Mouse (Mus musculus) limb, embryonic 11.5 days (tissue): Measurements from ENCODE around the gene Wdr13. TPM values are rescaled to one million over a fixed set of nuclear protein-coding genes. Genes with fewer than 3 reads are reported as not detected.
"Not testable (repeated sequence)": the region's sequence is repeated elsewhere in the genome, so short reads cannot be mapped to it uniquely, and the experiment has no call there.

Experiments used
- ATAC-seq: fragments of 200-750 bp; cut with Nextera tagmentation; 2 replicates; pipeline ENCODE4 v1.8.0; 2017; ENCODE audit warnings: low read depth; ENCODE audit not compliant: insufficient number of reproducible peaks, low FRiP score, low TSS enrichment
- DNase-seq: peaks from one replicate; pipeline ENCODE4 v3.0.0-alpha.2; 2015; ENCODE audit warnings: low spot score
- H3K27ac ChIP-seq: fragments of 300-500 bp; sonication (generic); replicated peaks from 2 replicates; pipeline ENCODE4 v1.5.1; 2014; ENCODE audit warnings: low read depth, mild to moderate bottlenecking, low read length
- H3K27me3 ChIP-seq: fragments of 300-500 bp; sonication (generic); 2 replicates; pipeline ENCODE4 v1.6.1; 2014; ENCODE audit warnings: mild to moderate bottlenecking, low read length, mixed read lengths; ENCODE audit not compliant: control insufficient read depth, insufficient read depth
- H3K36me3 ChIP-seq: fragments of 300-500 bp; sonication (generic); 2 replicates; pipeline ENCODE4 v1.6.1; 2014; ENCODE audit warnings: mild to moderate bottlenecking, low read length, moderate library complexity, mixed read lengths; ENCODE audit not compliant: control insufficient read depth, insufficient read depth
- H3K4me1 ChIP-seq: fragments of 300-500 bp; sonication (generic); 2 replicates; pipeline ENCODE4 v1.6.1; 2014; ENCODE audit warnings: low read length, mixed read lengths; ENCODE audit not compliant: control insufficient read depth, insufficient read depth
- H3K4me2 ChIP-seq: fragments of 300-500 bp; sonication (generic); 2 replicates; pipeline ENCODE4 v1.6.1; 2014; ENCODE audit warnings: low read depth, mild to moderate bottlenecking, moderate library complexity; ENCODE audit not compliant: severe bottlenecking
- H3K4me3 ChIP-seq: fragments of 300-500 bp; sonication (generic); 2 replicates; pipeline ENCODE4 v1.5.1; 2014; ENCODE audit warnings: low read depth, low read length
- H3K9ac ChIP-seq: fragments of 300-500 bp; sonication (generic); 2 replicates; pipeline ENCODE4 v1.6.1; 2014; ENCODE audit warnings: mild to moderate bottlenecking, low read length
- H3K9me3 ChIP-seq: fragments of 300-500 bp; sonication (generic); 2 replicates; pipeline ENCODE4 v1.6.1; 2016; ENCODE audit warnings: low read length; ENCODE audit not compliant: control insufficient read depth
- WGBS: fragments of 180-500 bp; shearing (Covaris S2); extraction: QIAGEN DNeasy Blood & Tissue Kit; methylation state at CpG from one replicate; pipeline ENCODE4 v1.1.7; 2014; 5-methylcytosine and 5-hydroxymethylcytosine counted together
- polyA plus RNA-seq: library from polyadenylated mRNA; unstranded; fragments of >200 nt; fragmentation: Nextera tagmentation; extraction: Ambion mirVana; gene quantifications from 2 replicates; pipeline ENCODE4 v1.2.1, GENCODE M21; 2014

The Wdr13 gene
- polyA plus RNA-seq, 1 experiment from 2014 or later = 12.4 TPM

- no peaks in the 10 kb centered on the region for H3K9me3 ChIP-seq
- ATAC-seq (no peak), DNase-seq (no peak)
- 0 out of 2 replicates have a peak, but pooled peaks cover 2% of the 10 kb centered on the region for H3K4me1 ChIP-seq
- no peak overlapping the region for H3K4me3 ChIP-seq
- no peak overlapping the region for H3K9ac ChIP-seq
- H3K27ac ChIP-seq = no peak overlapping the region
- H3K36me3 ChIP-seq = no peaks in the 10 kb centered on the region
- 66% methylated on average over 4 of the region's 4 CpGs for WGBS
- no peaks in the 10 kb centered on the region for H3K27me3 ChIP-seq
- H3K4me2 ChIP-seq = no peak overlapping the region
Observed at GRCm38 (mm10) chrX:8099435-8099834, 33.3 kb downstream of the Wdr13 start.

GRCm38 (mm10) chrX:8096787-8097242, 35.9 kb downstream of the Wdr13 start:
- H3K4me3 ChIP-seq = peak overlapping the region; percentile 12; the same call in 1 of the 2 replicates
- H3K4me1 ChIP-seq = 0 out of 2 replicates have a peak, but pooled peaks cover 2% of the 10 kb centered on the region
- ATAC-seq = peak; percentile 95
- WGBS = 12% methylated on average over 19 of the region's 19 CpGs
- peak overlapping the region; percentile 31; the same call in 1 of the 2 replicates for H3K4me2 ChIP-seq
- H3K9me3 ChIP-seq = no peaks in the 10 kb centered on the region
- no peak overlapping the region for H3K9ac ChIP-seq
- no peaks in the 10 kb centered on the region for H3K27me3 ChIP-seq
- no peak overlapping the region for H3K27ac ChIP-seq
- DNase-seq = peak; percentile 92
- no peaks in the 10 kb centered on the region for H3K36me3 ChIP-seq

- not testable (repeated sequence) for H3K4me3 ChIP-seq, H3K27me3 ChIP-seq, H3K36me3 ChIP-seq, H3K4me1 ChIP-seq, H3K9ac ChIP-seq, H3K9me3 ChIP-seq, H3K27ac ChIP-seq, DNase-seq
- ATAC-seq = peak; percentile 93
- H3K4me2 ChIP-seq = peak overlapping the region; percentile 40; the same call in 1 of the 2 replicates
- 28% methylated on average over 20 of the region's 48 CpGs for WGBS
Observed at GRCm38 (mm10) chrX:8096068-8096786, 36.5 kb downstream of the Wdr13 start.

- H3K27ac ChIP-seq = no peak overlapping the region
- no peaks in the 10 kb centered on the region for H3K4me1 ChIP-seq
- no peak overlapping the region for H3K9ac ChIP-seq
- H3K9me3 ChIP-seq = no peaks in the 10 kb centered on the region
- no peak overlapping the region for H3K4me3 ChIP-seq
- H3K36me3 ChIP-seq = no peaks in the 10 kb centered on the region
- peak overlapping the region; percentile 40; the same call in 1 of the 2 replicates for H3K4me2 ChIP-seq
- no peak for ATAC-seq
- 91% methylated on average over 9 of the region's 10 CpGs for WGBS
- no peak for DNase-seq
- no peaks in the 10 kb centered on the region for H3K27me3 ChIP-seq
Observed at GRCm38 (mm10) chrX:8095546-8095945, 37.1 kb downstream of the Wdr13 start.

GRCm38 (mm10) chrX:8090954-8091347, 41.7 kb downstream of the Wdr13 start:
- not testable (repeated sequence) for ATAC-seq, H3K4me1 ChIP-seq, H3K27ac ChIP-seq, H3K27me3 ChIP-seq, H3K36me3 ChIP-seq, H3K9ac ChIP-seq, H3K9me3 ChIP-seq, H3K4me3 ChIP-seq, H3K4me2 ChIP-seq, DNase-seq
- 74% methylated on average over 4 of the region's 5 CpGs for WGBS

GRCm38 (mm10) chrX:8090346-8090953, 42.2 kb downstream of the Wdr13 start, which contains the start of gene Was:
TSS of gene Was (minus strand) at chrX:8090498.
- no peak within 1 kb of the TSS for H3K27ac ChIP-seq
- H3K4me1 ChIP-seq = no peaks in the 10 kb centered on the region
- no peaks in the 10 kb centered on the region for H3K36me3 ChIP-seq
- no peak for DNase-seq
- ATAC-seq = no peak
- no peaks in the 10 kb centered on the region for H3K27me3 ChIP-seq
- H3K4me2 ChIP-seq = no peak within 1 kb of the TSS
- no peak within 1 kb of the TSS for H3K9ac ChIP-seq
- no peaks in the 10 kb centered on the region for H3K9me3 ChIP-seq
- 87% methylated on average over 14 of the region's 14 CpGs for WGBS
- H3K4me3 ChIP-seq = no peak within 1 kb of the TSS

GRCm38 (mm10) chrX:8089746-8090145, 42.9 kb downstream of the Wdr13 start:
- no peak overlapping the region for H3K4me3 ChIP-seq
- no peaks in the 10 kb centered on the region for H3K4me1 ChIP-seq
- no peaks in the 10 kb centered on the region for H3K27me3 ChIP-seq
- H3K27ac ChIP-seq = no peak overlapping the region
- no peak for DNase-seq
- H3K36me3 ChIP-seq = no peaks in the 10 kb centered on the region
- ATAC-seq = no peak
- H3K4me2 ChIP-seq = no peak overlapping the region
- no peak overlapping the region for H3K9ac ChIP-seq
- no peaks in the 10 kb centered on the region for H3K9me3 ChIP-seq
- 93% methylated on average over 3 of the region's 3 CpGs for WGBS

GRCm38 (mm10) chrX:8085611-8086010, 47.1 kb downstream of the Wdr13 start:
- DNase-seq = no peak
- WGBS = 88% methylated on average over 7 of the region's 8 CpGs

More at GRCm38 (mm10) chrX:8085611-8086010, 47.1 kb downstream of the Wdr13 start:
- H3K9me3 ChIP-seq = no peaks in the 10 kb centered on the region
- H3K9ac ChIP-seq = no peak overlapping the region
- no peak for ATAC-seq
- no peak overlapping the region for H3K27ac ChIP-seq
- no peaks in the 10 kb centered on the region for H3K36me3 ChIP-seq
- no peak overlapping the region for H3K4me3 ChIP-seq
- H3K4me1 ChIP-seq = no peaks in the 10 kb centered on the region
- no peaks in the 10 kb centered on the region for H3K27me3 ChIP-seq
- no peak overlapping the region for H3K4me2 ChIP-seq
